Mouse (Mus musculus): ENCODE results near the gene Tuba1c. TPM values are rescaled to one million over a fixed set of nuclear protein-coding genes. Genes with fewer than 3 reads are reported as not detected.

Tuba1c gene
- polyA plus RNA-seq, 1 experiment: 7.1 TPM

GRCm38 (mm10) chr15:99026259-99026658 is 3.4 kb upstream of the Tuba1c start:
- H3K4me1 ChIP-seq (ENCODE audit: control insufficient read depth, insufficient read depth, low read length): no peaks in the 10 kb centered on the region
- TF ChIP-seq CTCF (IDR thresholded peaks at IDR 0.05; ENCODE audit: extremely low read depth, insufficient read depth, low read length) (peak; percentile 36; the same call in 1 of the 2 replicates), POLR2A (IDR thresholded peaks at IDR 0.05; ENCODE audit: extremely low read depth, insufficient read depth, low read length) (no peak)
- no peak overlapping the region for H3K4me3 ChIP-seq (ENCODE audit: insufficient read depth, low read length)
- H3K27ac ChIP-seq (ENCODE audit: insufficient read depth, low read length): no peak overlapping the region

GRCm38 (mm10) chr15:99027116-99027515 is 2.6 kb upstream of the Tuba1c start:
- Histone ChIP-seq H3K4me1 (ENCODE audit: control insufficient read depth, insufficient read depth, low read length) (no peaks in the 10 kb centered on the region), H3K4me3 (ENCODE audit: insufficient read depth, low read length) (no peak overlapping the region), H3K27ac (ENCODE audit: insufficient read depth, low read length) (no peak overlapping the region)
- TF ChIP-seq CTCF (IDR thresholded peaks at IDR 0.05; ENCODE audit: extremely low read depth, insufficient read depth, low read length) (no peak), POLR2A (IDR thresholded peaks at IDR 0.05; ENCODE audit: extremely low read depth, insufficient read depth, low read length) (no peak)

GRCm38 (mm10) chr15:99028874-99029458 is 725 bp upstream of the Tuba1c start:
- no peaks in the 10 kb centered on the region for H3K4me1 ChIP-seq (ENCODE audit: control insufficient read depth, insufficient read depth, low read length)
- TF ChIP-seq POLR2A (IDR thresholded peaks at IDR 0.05; ENCODE audit: extremely low read depth, insufficient read depth, low read length) (no peak), CTCF (IDR thresholded peaks at IDR 0.05; ENCODE audit: extremely low read depth, insufficient read depth, low read length) (no peak)
- no peak overlapping the region for H3K27ac ChIP-seq (ENCODE audit: insufficient read depth, low read length)
- H3K4me3 ChIP-seq (ENCODE audit: insufficient read depth, low read length): no peak overlapping the region; the same call in 1 of the 2 replicates

GRCm38 (mm10) chr15:99030585-99031387 is 1.1 kb downstream of the Tuba1c start:
- TF ChIP-seq POLR2A (IDR thresholded peaks at IDR 0.05; ENCODE audit: extremely low read depth, insufficient read depth, low read length) (no peak), CTCF (IDR thresholded peaks at IDR 0.05; ENCODE audit: extremely low read depth, insufficient read depth, low read length) (no peak)
- peak overlapping the region; percentile 37; the same call in 1 of the 2 replicates for H3K4me3 ChIP-seq (ENCODE audit: insufficient read depth, low read length)
- H3K4me1 ChIP-seq (ENCODE audit: control insufficient read depth, insufficient read depth, low read length): no peaks in the 10 kb centered on the region
- no peak overlapping the region for H3K27ac ChIP-seq (ENCODE audit: insufficient read depth, low read length)

GRCm38 (mm10) chr15:99031388-99031675 is 1.6 kb downstream of the Tuba1c start:
- no peak for TF ChIP-seq CTCF (IDR thresholded peaks at IDR 0.05; ENCODE audit: extremely low read depth, insufficient read depth, low read length)
- no peak for TF ChIP-seq POLR2A (IDR thresholded peaks at IDR 0.05; ENCODE audit: extremely low read depth, insufficient read depth, low read length)
- Histone ChIP-seq H3K4me3 (ENCODE audit: insufficient read depth, low read length) (no peak overlapping the region), H3K27ac (ENCODE audit: insufficient read depth, low read length) (no peak overlapping the region), H3K4me1 (ENCODE audit: control insufficient read depth, insufficient read depth, low read length) (no peaks in the 10 kb centered on the region)

GRCm38 (mm10) chr15:99032041-99032725 is 2.5 kb downstream of the Tuba1c start:
- TF ChIP-seq CTCF (IDR thresholded peaks at IDR 0.05; ENCODE audit: extremely low read depth, insufficient read depth, low read length): no peak
- TF ChIP-seq POLR2A (IDR thresholded peaks at IDR 0.05; ENCODE audit: extremely low read depth, insufficient read depth, low read length): no peak
- no peak overlapping the region for H3K27ac ChIP-seq (ENCODE audit: insufficient read depth, low read length)
- no peaks in the 10 kb centered on the region for H3K4me1 ChIP-seq (ENCODE audit: control insufficient read depth, insufficient read depth, low read length)
- H3K4me3 ChIP-seq (ENCODE audit: insufficient read depth, low read length): no peak overlapping the region

- no peaks in the 10 kb centered on the region for H3K4me1 ChIP-seq (ENCODE audit: control insufficient read depth, insufficient read depth, low read length)
- H3K27ac ChIP-seq (ENCODE audit: insufficient read depth, low read length): no peak overlapping the region
- TF ChIP-seq CTCF (IDR thresholded peaks at IDR 0.05; ENCODE audit: extremely low read depth, insufficient read depth, low read length) (no peak), POLR2A (IDR thresholded peaks at IDR 0.05; ENCODE audit: extremely low read depth, insufficient read depth, low read length) (no peak)
- no peak overlapping the region for H3K4me3 ChIP-seq (ENCODE audit: insufficient read depth, low read length)
Observed at GRCm38 (mm10) chr15:99032726-99033250, 3.1 kb downstream of the Tuba1c start.

- Histone ChIP-seq H3K4me1 (ENCODE audit: control insufficient read depth, insufficient read depth, low read length) (no peaks in the 10 kb centered on the region), H3K4me3 (ENCODE audit: insufficient read depth, low read length) (no peak overlapping the region), H3K27ac (ENCODE audit: insufficient read depth, low read length) (no peak overlapping the region)
- TF ChIP-seq CTCF (IDR thresholded peaks at IDR 0.05; ENCODE audit: extremely low read depth, insufficient read depth, low read length) (no peak), POLR2A (IDR thresholded peaks at IDR 0.05; ENCODE audit: extremely low read depth, insufficient read depth, low read length) (no peak)
Observed at GRCm38 (mm10) chr15:99033498-99034270, 4.0 kb downstream of the Tuba1c start.

GRCm38 (mm10) chr15:99035431-99035830 is 5.7 kb downstream of the Tuba1c start:
- no peak overlapping the region for H3K4me3 ChIP-seq (ENCODE audit: insufficient read depth, low read length)
- no peak overlapping the region for H3K27ac ChIP-seq (ENCODE audit: insufficient read depth, low read length)
- H3K4me1 ChIP-seq (ENCODE audit: control insufficient read depth, insufficient read depth, low read length): no peaks in the 10 kb centered on the region
- TF ChIP-seq POLR2A (IDR thresholded peaks at IDR 0.05; ENCODE audit: extremely low read depth, insufficient read depth, low read length) (no peak), CTCF (IDR thresholded peaks at IDR 0.05; ENCODE audit: extremely low read depth, insufficient read depth, low read length) (no peak)

Data from cortical plate, adult 2 months (tissue).